Mouse (Mus musculus) G1E (cell line): ENCODE results near the gene Mastl.

Experiments used
- CTCF ChIP-seq: IDR thresholded peaks from 2 replicates; pipeline ENCODE4 v1.5.1; 2012; ENCODE audit warnings: low read depth, low read length, inconsistent platforms, mixed read lengths
- GATA1 ChIP-seq: IDR thresholded peaks from 2 replicates; pipeline ENCODE4 v1.6.1; 2012; ENCODE audit warnings: borderline replicate concordance, low read length, inconsistent platforms, mixed read lengths
- POLR2AphosphoS5 ChIP-seq: IDR thresholded peaks from 2 replicates; pipeline ENCODE4 v1.6.1; 2012; ENCODE audit warnings: low read depth, low read length, inconsistent platforms; ENCODE audit not compliant: insufficient replicate concordance
- TAL1 ChIP-seq: conservative IDR thresholded peaks from 2 replicates; pipeline ENCODE4 v1.6.1; 2012; ENCODE audit warnings: low read depth, low read length, inconsistent platforms, mixed read lengths

- TF ChIP-seq CTCF (no peak), GATA1 (no peak), POLR2AphosphoS5 (no peak), TAL1 (no peak)
Measured at GRCm38 (mm10) chr2:23202900-23203670, 47.3 kb upstream of the Mastl start.
